Mouse (Mus musculus) embryonic facial prominence, embryonic 10.5 days (tissue): ENCODE measurements around the gene Pja2. TPM values are rescaled to one million over a fixed set of nuclear protein-coding genes. Genes with fewer than 3 reads are reported as not detected.
A peak's percentile ranks its signal among the peaks of the same experiment; 100 is the strongest.
"Not testable (repeated sequence)": the region's sequence is repeated elsewhere in the genome, so short reads cannot be mapped to it uniquely, and the experiment has no call there.

ENCODE experiments used
- DNase-seq: peaks from one replicate; pipeline ENCODE4 v3.0.0-alpha.2; 2017; ENCODE audit warnings: low spot score
- H3K27ac ChIP-seq: fragments of 300-500 bp; sonication (generic); replicated peaks from 2 replicates; pipeline ENCODE4 v1.5.1; 2016; ENCODE audit warnings: mild to moderate bottlenecking
- H3K27me3 ChIP-seq: fragments of 300-500 bp; sonication (generic); replicated peaks from 2 replicates; pipeline ENCODE4 v1.6.1; 2016; ENCODE audit warnings: low read depth, mild to moderate bottlenecking; ENCODE audit not compliant: poor library complexity, severe bottlenecking
- H3K36me3 ChIP-seq: fragments of 300-500 bp; sonication (generic); replicated peaks from 2 replicates; pipeline ENCODE4 v1.6.1; 2016; ENCODE audit warnings: mild to moderate bottlenecking, moderate library complexity
- H3K4me1 ChIP-seq: fragments of 300-500 bp; sonication (generic); 2 replicates; pipeline ENCODE4 v1.6.1; 2016
- H3K4me3 ChIP-seq: fragments of 300-500 bp; sonication (generic); 2 replicates; pipeline ENCODE4 v1.5.1; 2016; ENCODE audit warnings: mild to moderate bottlenecking, moderate library complexity
- H3K9me3 ChIP-seq: fragments of 300-500 bp; sonication (generic); 2 replicates; pipeline ENCODE4 v1.6.1; 2016; ENCODE audit warnings: mild to moderate bottlenecking
- WGBS: fragments of 180-500 bp; shearing (Covaris S2); methylation state at CpG from one replicate; pipeline ENCODE4 v1.1.7; 2016; 5-methylcytosine and 5-hydroxymethylcytosine counted together
- polyA plus RNA-seq: library from polyadenylated mRNA; unstranded; fragments of >200 nt; fragmentation: Nextera tagmentation; extraction: Ambion mirVana; gene quantifications from 2 replicates; pipeline ENCODE4 v1.2.1, GENCODE M21; 2016

The Pja2 gene
- polyA plus RNA-seq, 1 experiment from 2014 or later = 56.8 TPM

GRCm38 (mm10) chr17:64331291-64331897 lies 322 bp downstream of the Pja2 start:
- no peaks in the 10 kb centered on the region for H3K9me3 ChIP-seq
- peak overlapping the region; percentile 94 for H3K27ac ChIP-seq
- H3K27me3 ChIP-seq = no peaks in the 10 kb centered on the region
- no peak for DNase-seq
- peaks cover 11% of the 10 kb centered on the region for H3K4me1 ChIP-seq
- peaks cover 7% of the 10 kb centered on the region for H3K36me3 ChIP-seq
- peak overlapping the region; percentile 93 for H3K4me3 ChIP-seq
- under 1% methylated on average over 62 of the region's 62 CpGs for WGBS

- H3K27me3 ChIP-seq = no peaks in the 10 kb centered on the region
- peaks cover 7% of the 10 kb centered on the region for H3K36me3 ChIP-seq
- WGBS = 27% methylated on average over 8 of the region's 8 CpGs
- no peak for DNase-seq
- no peaks in the 10 kb centered on the region for H3K9me3 ChIP-seq
- H3K27ac ChIP-seq = peak overlapping the region; percentile 94
- H3K4me3 ChIP-seq = peak overlapping the region; percentile 93
- peaks cover 11% of the 10 kb centered on the region for H3K4me1 ChIP-seq
Observed at GRCm38 (mm10) chr17:64330885-64331284, 831 bp downstream of the Pja2 start.

DNA sequence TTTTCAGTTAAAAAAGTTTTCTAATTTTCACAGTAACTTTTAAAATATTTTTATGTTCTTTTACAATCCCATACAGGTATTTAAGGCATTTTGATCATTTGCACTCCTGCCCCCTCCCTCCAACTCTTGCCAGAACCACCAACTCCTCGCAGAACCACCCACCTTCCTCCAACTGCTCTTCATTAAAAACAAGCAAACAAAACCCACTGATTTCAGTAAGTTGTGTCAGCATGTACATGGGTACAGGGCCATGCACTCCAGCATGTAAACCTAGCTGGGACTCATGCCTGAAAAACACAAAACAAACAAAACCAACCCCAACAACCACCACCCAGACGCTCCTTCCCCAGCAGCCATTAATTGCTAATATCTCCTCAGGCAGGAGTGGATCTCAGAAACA lies 7.2 kb downstream of the Pja2 start:
- peaks cover 14% of the 10 kb centered on the region for H3K36me3 ChIP-seq
- no peaks in the 10 kb centered on the region for H3K9me3 ChIP-seq
- H3K4me3 ChIP-seq = no peak overlapping the region
- no peaks in the 10 kb centered on the region; the same call in 1 of the 2 replicates for H3K4me1 ChIP-seq
- WGBS = 69% methylated on average over 2 of the region's 2 CpGs
- no peak for DNase-seq
- H3K27ac ChIP-seq = no peak overlapping the region
- H3K27me3 ChIP-seq = no peaks in the 10 kb centered on the region

DNA sequence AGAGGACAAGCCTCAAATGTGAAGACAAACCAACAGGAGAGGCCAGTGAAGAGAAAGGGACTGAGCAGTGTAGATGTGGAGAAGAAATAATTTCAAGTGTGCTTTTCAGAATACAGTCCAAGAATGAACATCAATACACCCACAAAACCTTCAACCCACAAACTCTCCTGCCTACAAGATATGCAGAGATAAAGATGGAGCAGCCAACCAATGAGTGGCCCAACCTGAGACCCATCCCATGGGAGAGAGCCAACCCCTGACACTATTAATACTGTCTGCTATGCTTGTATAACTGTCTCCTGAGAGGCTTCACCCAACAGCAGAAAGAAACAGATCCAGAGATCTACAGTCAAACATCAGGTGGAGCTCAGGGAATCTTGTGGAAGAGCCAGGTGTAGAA lies 16.3 kb downstream of the Pja2 start:
- H3K4me1 ChIP-seq = no peaks in the 10 kb centered on the region
- H3K4me3 ChIP-seq = no peak overlapping the region
- H3K27ac ChIP-seq = no peak overlapping the region
- H3K27me3 ChIP-seq = no peaks in the 10 kb centered on the region
- DNase-seq = no peak
- H3K9me3 ChIP-seq = no peaks in the 10 kb centered on the region
- peaks cover 22% of the 10 kb centered on the region for H3K36me3 ChIP-seq

- not testable (repeated sequence) for H3K27ac ChIP-seq, H3K27me3 ChIP-seq, H3K4me3 ChIP-seq, DNase-seq, H3K4me1 ChIP-seq, H3K9me3 ChIP-seq
- H3K36me3 ChIP-seq = peaks cover 24% of the 10 kb centered on the region
- 84% methylated on average over 1 of the region's 1 CpGs for WGBS
Observed at GRCm38 (mm10) chr17:64314523-64314922, 17.2 kb downstream of the Pja2 start.

- H3K9me3 ChIP-seq = no peaks in the 10 kb centered on the region
- H3K36me3 ChIP-seq = peaks cover 40% of the 10 kb centered on the region
- 95% methylated on average over 5 of the region's 5 CpGs for WGBS
- H3K27me3 ChIP-seq = no peaks in the 10 kb centered on the region
- H3K4me3 ChIP-seq = no peak overlapping the region
- no peak overlapping the region for H3K27ac ChIP-seq
- no peaks in the 10 kb centered on the region for H3K4me1 ChIP-seq
- DNase-seq = no peak
Observed at GRCm38 (mm10) chr17:64297628-64298027, 34.1 kb downstream of the Pja2 start.

GRCm38 (mm10) chr17:64292740-64293139 lies 39.0 kb downstream of the Pja2 start:
- Histone ChIP-seq H3K4me3 (no peak overlapping the region), H3K27ac (no peak overlapping the region), H3K4me1 (no peaks in the 10 kb centered on the region), H3K27me3 (no peaks in the 10 kb centered on the region), H3K9me3 (no peaks in the 10 kb centered on the region), H3K36me3 (peaks cover 62% of the 10 kb centered on the region)
- WGBS = 92% methylated on average over 8 of the region's 8 CpGs
- no peak for DNase-seq

GRCm38 (mm10) chr17:64289684-64290083 lies 42.0 kb downstream of the Pja2 start:
- no peaks in the 10 kb centered on the region for H3K4me1 ChIP-seq
- no peak overlapping the region for H3K27ac ChIP-seq
- DNase-seq = no peak
- H3K9me3 ChIP-seq = no peaks in the 10 kb centered on the region
- WGBS = 65% methylated on average over 4 of the region's 4 CpGs
- no peaks in the 10 kb centered on the region for H3K27me3 ChIP-seq
- H3K4me3 ChIP-seq = no peak overlapping the region
- peaks cover 80% of the 10 kb centered on the region for H3K36me3 ChIP-seq

- no peak for DNase-seq
- Histone ChIP-seq H3K4me1 (no peaks in the 10 kb centered on the region), H3K27me3 (no peaks in the 10 kb centered on the region), H3K4me3 (no peak overlapping the region), H3K27ac (no peak overlapping the region), H3K36me3 (peaks cover 81% of the 10 kb centered on the region), H3K9me3 (no peaks in the 10 kb centered on the region)
- 90% methylated on average over 7 of the region's 7 CpGs for WGBS
Observed at GRCm38 (mm10) chr17:64288000-64288399, 43.7 kb downstream of the Pja2 start.

GRCm38 (mm10) chr17:64286836-64287235 lies 44.9 kb downstream of the Pja2 start:
- WGBS = 88% methylated on average over 3 of the region's 3 CpGs
- no peaks in the 10 kb centered on the region for H3K4me1 ChIP-seq
- no peak overlapping the region for H3K4me3 ChIP-seq
- no peak overlapping the region for H3K27ac ChIP-seq
- H3K9me3 ChIP-seq = no peaks in the 10 kb centered on the region
- H3K27me3 ChIP-seq = no peaks in the 10 kb centered on the region
- peaks cover 78% of the 10 kb centered on the region for H3K36me3 ChIP-seq
- DNase-seq = no peak

GRCm38 (mm10) chr17:64281368-64281767 lies 50.3 kb downstream of the Pja2 start:
- DNase-seq, H3K4me1 ChIP-seq, H3K27me3 ChIP-seq, H3K9me3 ChIP-seq, H3K27ac ChIP-seq, H3K4me3 ChIP-seq: not testable (repeated sequence)
- peaks cover 63% of the 10 kb centered on the region for H3K36me3 ChIP-seq
- WGBS = 92% methylated on average over 3 of the region's 3 CpGs

DNA sequence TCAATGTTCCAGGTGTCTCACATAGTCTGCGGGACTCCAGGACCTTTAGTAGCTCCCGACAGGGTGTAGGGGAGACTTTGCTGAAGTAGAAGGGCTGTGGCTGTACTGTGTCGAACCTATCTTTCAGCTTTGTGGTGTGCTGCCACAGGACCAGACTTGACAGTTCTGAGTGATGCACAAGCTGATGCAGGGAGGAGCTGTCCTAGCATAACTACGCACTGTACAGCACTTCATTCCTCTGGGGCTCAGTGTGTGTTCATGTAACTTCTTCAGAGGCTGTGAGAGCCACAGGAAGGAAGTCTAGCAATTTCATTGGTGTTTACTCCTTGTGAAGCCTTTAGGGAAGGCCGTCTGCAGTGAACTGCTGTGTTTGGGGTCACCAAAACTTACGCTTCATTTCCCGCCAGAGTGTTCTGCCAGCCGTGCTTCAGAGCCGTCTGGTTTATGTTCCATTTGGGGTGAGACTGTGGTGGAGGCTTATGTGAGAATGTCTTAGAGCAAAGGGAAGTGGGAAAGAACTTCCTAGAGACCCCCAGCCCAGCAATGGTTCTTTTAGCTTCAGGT lies 54.0 kb downstream of the Pja2 start:
- Histone ChIP-seq H3K4me1 (peaks cover 7% of the 10 kb centered on the region; the same call in 1 of the 2 replicates), H3K27me3 (no peaks in the 10 kb centered on the region), H3K36me3 (peaks cover 27% of the 10 kb centered on the region), H3K4me3 (no peak overlapping the region), H3K9me3 (no peaks in the 10 kb centered on the region), H3K27ac (no peak overlapping the region; the same call in 1 of the 2 replicates)
- no peak for DNase-seq
- WGBS = 77% methylated on average over 9 of the region's 9 CpGs

DNA sequence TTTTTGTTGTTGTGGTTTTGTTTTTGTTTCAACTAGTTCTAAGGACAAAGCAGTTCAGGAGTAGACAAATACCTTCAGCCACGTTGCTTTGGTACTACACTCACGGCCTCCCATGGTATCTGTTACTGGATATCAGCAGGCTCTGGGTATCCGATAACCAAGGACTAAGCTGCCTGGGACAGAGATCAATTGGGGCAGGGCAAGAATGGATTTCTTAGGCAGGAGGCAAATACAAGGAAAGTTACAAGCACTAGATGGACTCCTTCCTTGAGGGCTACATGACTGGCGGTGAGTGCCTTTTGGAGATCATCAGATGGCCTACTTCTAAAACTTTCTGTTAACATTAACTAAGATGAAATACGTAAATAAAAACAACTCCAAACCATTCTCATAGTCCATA lies 55.0 kb downstream of the Pja2 start:
- no peak overlapping the region for H3K4me3 ChIP-seq

More for the DNA sequence above, 55.0 kb downstream of the Pja2 start:
- 85% methylated on average over 5 of the region's 5 CpGs for WGBS
- no peak for DNase-seq
- no peaks in the 10 kb centered on the region for H3K27me3 ChIP-seq
- peaks cover 21% of the 10 kb centered on the region for H3K36me3 ChIP-seq
- H3K4me1 ChIP-seq = peaks cover 7% of the 10 kb centered on the region; the same call in 1 of the 2 replicates
- H3K27ac ChIP-seq = no peak overlapping the region
- no peaks in the 10 kb centered on the region for H3K9me3 ChIP-seq
